Mouse (Mus musculus): ENCODE measurements around the gene Nudt3. TPM values are rescaled to one million over a fixed set of nuclear protein-coding genes. Genes with fewer than 3 reads are reported as not detected.

Gene Nudt3
- total RNA-seq, 2 experiments from 2014 or later, result 343 TPM

- DNase-seq (ENCODE audit: low spot score), result peak; percentile 67
- intact Hi-C loops (cut with DNase I), result no loop called here
Measured at GRCm38 (mm10) chr17:27556315-27557011, 66.8 kb downstream of the Nudt3 start, which contains the start of gene Hmga1. TSS of gene Hmga1 (plus strand) at chr17:27556497.

GRCm38 (mm10) chr17:27555512-27556172 lies 67.7 kb downstream of the Nudt3 start:
- peak; percentile 29 for DNase-seq (ENCODE audit: low spot score)
- intact Hi-C loops (cut with DNase I), result no loop called here

- DNase-seq (ENCODE audit: low spot score), result no peak
- intact Hi-C loops (cut with DNase I), result no loop called here
Measured at GRCm38 (mm10) chr17:27555075-27555511, 68.2 kb downstream of the Nudt3 start.

- intact Hi-C loops (cut with DNase I), result no loop called here
- DNase-seq (ENCODE audit: low spot score), result no peak
Measured at GRCm38 (mm10) chr17:27554062-27554960, 69.0 kb downstream of the Nudt3 start.

GRCm38 (mm10) chr17:27552215-27553201 lies 70.8 kb downstream of the Nudt3 start:
- intact Hi-C loops (cut with DNase I), result no loop called here
- DNase-seq (ENCODE audit: low spot score), result no peak

- no peak for DNase-seq (ENCODE audit: low spot score)
- intact Hi-C loops (cut with DNase I), result no loop called here
Measured at GRCm38 (mm10) chr17:27551393-27551940, 71.8 kb downstream of the Nudt3 start.

- DNase-seq (ENCODE audit: low spot score), result no peak
- intact Hi-C loops (cut with DNase I), result no loop called here
Measured at GRCm38 (mm10) chr17:27549234-27549633, 74.1 kb downstream of the Nudt3 start.

GRCm38 (mm10) chr17:27547253-27547868 lies 75.9 kb downstream of the Nudt3 start:
- DNase-seq (ENCODE audit: low spot score), result peak; percentile 37
- intact Hi-C loops (cut with DNase I), result no loop called here

GRCm38 (mm10) chr17:27546574-27547085 lies 76.7 kb downstream of the Nudt3 start:
- intact Hi-C loops (cut with DNase I), result no loop called here
- no peak for DNase-seq (ENCODE audit: low spot score)

- intact Hi-C loops (cut with DNase I), result no loop called here
- no peak for DNase-seq (ENCODE audit: low spot score)
Measured at GRCm38 (mm10) chr17:27545991-27546390, 77.3 kb downstream of the Nudt3 start.

- DNase-seq (ENCODE audit: low spot score), result no peak
- intact Hi-C loops (cut with DNase I), result no loop called here
Measured at GRCm38 (mm10) chr17:27544551-27544950, 78.7 kb downstream of the Nudt3 start.

- intact Hi-C loops (cut with DNase I), result no loop called here
- no peak for DNase-seq (ENCODE audit: low spot score)
Measured at GRCm38 (mm10) chr17:27541984-27542383, 81.3 kb downstream of the Nudt3 start.

- no peak for DNase-seq (ENCODE audit: low spot score)
- intact Hi-C loops (cut with DNase I), result no loop called here
Measured at GRCm38 (mm10) chr17:27541261-27541660, 82.0 kb downstream of the Nudt3 start.

- DNase-seq (ENCODE audit: low spot score), result peak; percentile 66
- intact Hi-C loops (cut with DNase I), result loop anchor here (1.0 to 2.0 kb wide), 3 partner anchors 31 to 226 kb away; partner anchors contain the start of gene AI413582
Measured at GRCm38 (mm10) chr17:27534718-27535117, 88.6 kb downstream of the Nudt3 start.

GRCm38 (mm10) chr17:27533354-27533753 lies 89.9 kb downstream of the Nudt3 start:
- no peak for DNase-seq (ENCODE audit: low spot score)
- intact Hi-C loops (cut with DNase I), result no loop called here

GRCm38 (mm10) chr17:27532095-27532494 lies 91.2 kb downstream of the Nudt3 start:
- intact Hi-C loops (cut with DNase I), result no loop called here
- no peak for DNase-seq (ENCODE audit: low spot score)

Data from heart, postnatal 25 days (tissue).